Mouse (Mus musculus) myocyte (in vitro differentiated cells): Measurements from ENCODE around the gene Adgrv1.

Experiments used
- CEBPB ChIP-seq: IDR thresholded peaks from 2 replicates; pipeline ENCODE4 v1.6.1; 2011; ENCODE audit warnings: mild to moderate bottlenecking, moderate library complexity; ENCODE audit not compliant: poor library complexity, insufficient read depth, severe bottlenecking
- E2F4 ChIP-seq: IDR thresholded peaks from one replicate; pipeline ENCODE4 v1.6.1; 2011; ENCODE audit warnings: mild to moderate bottlenecking, control low read depth, moderate library complexity; ENCODE audit not compliant: insufficient read depth
- MAX ChIP-seq: IDR thresholded peaks from one replicate; pipeline ENCODE4 v1.6.1; 2011; ENCODE audit warnings: low read depth, mild to moderate bottlenecking, control low read depth
- MYOD1 ChIP-seq, 3 experiments: IDR thresholded peaks; one replicate each; pipeline ENCODE4 v1.6.1; 2011; ENCODE audit warnings: control low read depth in 2 of 3, low read depth in 2 of 3, mild to moderate bottlenecking in 2 of 3, moderate library complexity in 1 of 3; ENCODE audit not compliant: insufficient read length in 2 of 3, control insufficient read depth in 1 of 3
- MYOG ChIP-seq, 3 experiments: IDR thresholded peaks; one replicate each; pipeline ENCODE4 v1.6.1; 2011; ENCODE audit warnings: control low read depth in 2 of 3, low read depth in 2 of 3, mild to moderate bottlenecking in 2 of 3; ENCODE audit not compliant: insufficient read length in 2 of 3, control insufficient read depth in 1 of 3, insufficient read depth in 1 of 3
- POLR2A ChIP-seq: IDR thresholded peaks from one replicate; pipeline ENCODE4 v1.6.1; 2011; ENCODE audit warnings: low read depth, mild to moderate bottlenecking, control low read depth, moderate library complexity; ENCODE audit not compliant: insufficient read length
- POLR2AphosphoS2 ChIP-seq: IDR thresholded peaks from one replicate; pipeline ENCODE4 v1.6.1; 2011; ENCODE audit warnings: low read depth, control low read depth; ENCODE audit not compliant: insufficient read length
- REST ChIP-seq: IDR thresholded peaks from one replicate; pipeline ENCODE4 v1.6.1; 2011; ENCODE audit warnings: mild to moderate bottlenecking, control low read depth, moderate library complexity; ENCODE audit not compliant: insufficient read depth, insufficient read length
- SRF ChIP-seq: IDR thresholded peaks from one replicate; pipeline ENCODE4 v1.6.1; 2011; ENCODE audit warnings: low read depth; ENCODE audit not compliant: control insufficient read depth, insufficient read length
- TCF12 ChIP-seq: IDR thresholded peaks from one replicate; pipeline ENCODE4 v1.6.1; 2011; ENCODE audit warnings: mild to moderate bottlenecking, control low read depth; ENCODE audit not compliant: poor library complexity, insufficient read depth, severe bottlenecking
- TCF3 ChIP-seq: IDR thresholded peaks from one replicate; pipeline ENCODE4 v1.6.1; 2011; ENCODE audit warnings: low read depth, control low read depth; ENCODE audit not compliant: insufficient read length
- USF1 ChIP-seq: IDR thresholded peaks from one replicate; pipeline ENCODE4 v1.6.1; 2011; ENCODE audit warnings: low read depth, mild to moderate bottlenecking, control low read depth, moderate library complexity

DNA sequence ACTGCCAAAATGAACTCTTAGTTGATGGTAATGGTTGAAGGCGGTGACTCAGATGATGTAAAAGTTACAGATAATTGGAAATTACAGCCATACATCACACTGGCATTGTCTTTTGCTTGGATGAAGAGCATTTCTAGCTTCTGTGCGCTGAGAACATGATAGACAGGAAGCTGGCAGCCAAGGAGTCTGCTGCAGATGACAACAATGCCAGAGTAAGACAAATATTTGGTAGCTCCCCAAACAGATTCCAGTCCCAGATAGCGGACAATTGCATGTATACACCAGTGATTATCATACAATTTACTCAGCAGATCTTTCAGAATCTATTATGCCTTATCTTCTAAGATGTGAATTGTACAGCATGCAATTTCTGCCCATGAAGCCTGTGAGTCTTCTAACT lies 409.2 kb downstream of the Adgrv1 start:
- TF ChIP-seq POLR2AphosphoS2 (no peak), POLR2A (no peak), TCF3 (no peak), MYOG (IDR thresholded peaks at IDR 0.05; ENCODE audit: control insufficient read depth in 1 of 3, insufficient read depth in 1 of 3, insufficient read length in 2 of 3, low read depth in 2 of 3) (no peak), MYOD1 (IDR thresholded peaks at IDR 0.05; ENCODE audit: control insufficient read depth in 1 of 3, insufficient read length in 2 of 3, low read depth in 2 of 3) (no peak), USF1 (no peak), CEBPB (no peak), MAX (no peak), SRF (no peak), TCF12 (no peak), E2F4 (no peak), REST (no peak)
